Mouse (Mus musculus): Measurements from ENCODE around the gene Mboat2. TPM values are rescaled to one million over a fixed set of nuclear protein-coding genes. Genes with fewer than 3 reads are reported as not detected.

Gene Mboat2
- 21.7 and 24.0 TPM in 2 replicates for polyA plus RNA-seq (2012; rRNA removed)

DNA sequence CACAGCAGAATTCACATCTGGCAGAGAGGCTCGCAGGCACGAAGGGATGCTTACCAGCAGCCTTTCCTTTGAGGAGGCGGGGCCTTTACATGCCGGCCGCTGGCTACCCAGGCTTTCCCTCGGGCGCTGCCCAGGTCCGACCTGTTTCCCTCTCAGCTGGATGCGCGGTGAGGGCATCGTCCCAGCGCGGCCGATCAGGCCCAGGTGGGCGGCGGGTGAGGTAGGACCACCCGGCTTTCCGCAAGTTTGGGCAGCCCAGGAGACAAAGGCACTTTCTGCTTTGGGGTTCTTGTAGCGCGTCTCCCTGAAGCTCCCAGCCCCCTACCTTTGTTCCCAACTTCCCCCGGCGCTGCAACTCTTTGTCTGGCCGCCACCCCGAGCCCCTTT, at the start of gene Mboat2:
Gene Mboat2, plus strand, starts transcription at position 114 of the 387 bp plus-strand sequence.
- H3K4me3 ChIP-seq (replicated peaks; ENCODE audit: insufficient read depth, low read depth, low read length), result peak within 1 kb of the TSS; percentile 59
- H3K4me1 ChIP-seq (ENCODE audit: control insufficient read depth, insufficient read depth, low read length), result no peaks in the 10 kb centered on the region
- DNase-seq, result peak in 1 of 2 experiments; percentile 41
- H3K27ac ChIP-seq (ENCODE audit: insufficient read depth, low read length), result no peak within 1 kb of the TSS
- H3K27me3 ChIP-seq (ENCODE audit: control insufficient read depth, insufficient read depth, low read length), result no peaks in the 10 kb centered on the region
- TF ChIP-seq POLR2A (IDR thresholded peaks at IDR 0.05; ENCODE audit: borderline replicate concordance, insufficient read depth, low read length), result no peak
- no peak for TF ChIP-seq CTCF (IDR thresholded peaks at IDR 0.05; ENCODE audit: borderline replicate concordance, insufficient read depth, low read depth, low read length)
- 2% methylated on average over 24 of the region's 24 CpGs for WGBS

DNA sequence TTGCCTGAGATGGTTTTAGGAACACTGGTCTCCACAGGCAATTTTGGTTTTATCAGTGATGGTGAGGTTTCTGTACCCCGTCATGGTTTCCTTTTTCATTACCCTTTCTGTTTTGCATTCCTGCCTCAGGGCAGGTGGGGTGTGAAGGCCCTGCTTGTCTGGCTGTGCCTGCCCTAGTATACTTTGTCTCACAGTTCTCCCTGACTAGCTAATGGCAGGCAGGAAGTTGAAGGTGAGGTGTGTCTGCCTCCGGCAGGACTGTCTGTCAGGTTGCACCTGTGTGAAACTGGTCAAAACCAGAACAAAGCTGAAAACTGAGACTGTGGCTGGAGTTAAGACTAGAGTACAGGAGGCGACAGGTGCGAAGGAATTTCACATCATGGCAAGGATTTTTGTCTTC, 46.9 kb upstream of the Mboat2 start:
- Histone ChIP-seq H3K4me3 (replicated peaks; ENCODE audit: insufficient read depth, low read depth, low read length) (no peak overlapping the region), H3K27ac (ENCODE audit: insufficient read depth, low read length) (no peak overlapping the region), H3K4me1 (ENCODE audit: control insufficient read depth, insufficient read depth, low read length) (no peaks in the 10 kb centered on the region), H3K27me3 (ENCODE audit: control insufficient read depth, insufficient read depth, low read length) (no peaks in the 10 kb centered on the region)
- DNase-seq, result no peak
- WGBS, result 82% methylated on average over 4 of the region's 4 CpGs
- TF ChIP-seq POLR2A (IDR thresholded peaks at IDR 0.05; ENCODE audit: borderline replicate concordance, insufficient read depth, low read length) (no peak), CTCF (IDR thresholded peaks at IDR 0.05; ENCODE audit: borderline replicate concordance, insufficient read depth, low read depth, low read length) (no peak)

DNA sequence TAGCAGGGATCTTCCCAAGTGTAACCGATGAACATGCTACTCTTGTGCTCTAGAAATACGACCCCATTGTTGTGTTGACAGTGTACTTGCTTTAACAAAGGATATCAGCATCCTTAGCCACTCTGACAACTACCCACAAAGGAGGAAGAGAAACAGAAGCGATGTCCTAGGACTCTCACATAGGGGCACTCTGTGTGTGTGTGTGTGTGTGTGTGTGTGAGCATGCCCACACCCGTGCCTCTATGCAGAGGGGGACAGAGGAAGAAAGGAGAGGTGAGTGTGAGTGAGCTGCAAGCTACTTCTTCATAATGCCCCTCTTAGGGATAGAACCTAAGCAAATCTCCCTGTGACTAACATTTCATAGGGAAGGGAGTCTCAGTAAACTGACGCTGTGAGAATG, 44.8 kb upstream of the Mboat2 start:
- no peaks in the 10 kb centered on the region for H3K4me1 ChIP-seq (ENCODE audit: control insufficient read depth, insufficient read depth, low read length)
- no peak for DNase-seq
- no peaks in the 10 kb centered on the region for H3K27me3 ChIP-seq (ENCODE audit: control insufficient read depth, insufficient read depth, low read length)
- no peak overlapping the region for H3K4me3 ChIP-seq (replicated peaks; ENCODE audit: insufficient read depth, low read depth, low read length)
- 61% methylated on average over 5 of the region's 5 CpGs for WGBS
- H3K27ac ChIP-seq (ENCODE audit: insufficient read depth, low read length), result no peak overlapping the region
- TF ChIP-seq POLR2A (IDR thresholded peaks at IDR 0.05; ENCODE audit: borderline replicate concordance, insufficient read depth, low read length) (no peak), CTCF (IDR thresholded peaks at IDR 0.05; ENCODE audit: borderline replicate concordance, insufficient read depth, low read depth, low read length) (no peak)

DNA sequence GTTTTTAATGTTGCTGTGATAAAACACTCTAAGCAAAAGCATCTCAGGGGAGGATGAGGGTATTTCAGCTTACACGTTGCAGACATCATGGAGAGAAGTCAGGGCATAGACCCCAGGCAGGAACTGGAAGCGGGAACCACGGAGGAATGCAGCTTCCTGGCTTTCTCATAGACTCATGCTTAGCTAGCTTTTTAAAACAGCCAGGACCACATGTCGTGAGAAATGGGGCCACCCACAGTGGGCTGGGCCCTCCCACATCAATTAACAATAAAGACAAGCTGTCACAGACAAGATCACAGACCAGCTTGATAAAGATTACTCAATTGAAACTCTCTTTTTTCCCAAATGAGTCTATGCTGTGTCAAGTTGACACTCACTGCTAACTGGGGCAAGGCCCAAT, 44.4 kb upstream of the Mboat2 start:
- Histone ChIP-seq H3K4me1 (ENCODE audit: control insufficient read depth, insufficient read depth, low read length) (no peaks in the 10 kb centered on the region), H3K27ac (ENCODE audit: insufficient read depth, low read length) (no peak overlapping the region), H3K27me3 (ENCODE audit: control insufficient read depth, insufficient read depth, low read length) (no peaks in the 10 kb centered on the region), H3K4me3 (replicated peaks; ENCODE audit: insufficient read depth, low read depth, low read length) (no peak overlapping the region)
- TF ChIP-seq POLR2A (IDR thresholded peaks at IDR 0.05; ENCODE audit: borderline replicate concordance, insufficient read depth, low read length), result no peak
- TF ChIP-seq CTCF (IDR thresholded peaks at IDR 0.05; ENCODE audit: borderline replicate concordance, insufficient read depth, low read depth, low read length), result no peak
- 31% methylated on average over 4 of the region's 4 CpGs for WGBS
- DNase-seq, result no peak

DNA sequence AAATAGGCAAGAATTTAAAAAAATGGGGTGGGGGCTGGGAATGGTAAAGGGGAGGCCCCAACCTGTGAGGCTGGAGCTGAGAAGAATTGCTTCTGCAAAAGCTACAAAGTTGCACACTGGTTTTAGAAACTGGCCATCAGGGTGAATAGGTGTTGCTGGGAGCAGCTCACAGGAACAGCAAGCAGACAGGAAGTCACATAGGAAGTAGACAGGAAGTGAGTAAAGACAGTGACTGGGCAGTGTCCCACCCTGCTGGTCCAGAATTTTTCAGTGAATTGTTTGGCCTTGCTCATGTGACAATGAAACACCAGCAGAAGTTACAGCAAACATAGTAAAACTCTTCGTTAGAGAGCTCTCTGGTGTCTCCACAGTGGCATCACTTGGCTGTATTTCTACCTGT, 41.0 kb upstream of the Mboat2 start:
- Histone ChIP-seq H3K4me1 (ENCODE audit: control insufficient read depth, insufficient read depth, low read length) (no peaks in the 10 kb centered on the region), H3K27me3 (ENCODE audit: control insufficient read depth, insufficient read depth, low read length) (no peaks in the 10 kb centered on the region), H3K27ac (ENCODE audit: insufficient read depth, low read length) (no peak overlapping the region), H3K4me3 (replicated peaks; ENCODE audit: insufficient read depth, low read depth, low read length) (no peak overlapping the region)
- TF ChIP-seq POLR2A (IDR thresholded peaks at IDR 0.05; ENCODE audit: borderline replicate concordance, insufficient read depth, low read length) (no peak), CTCF (IDR thresholded peaks at IDR 0.05; ENCODE audit: borderline replicate concordance, insufficient read depth, low read depth, low read length) (no peak)
- no peak for DNase-seq
- 84% methylated on average over 1 of the region's 1 CpGs for WGBS

DNA sequence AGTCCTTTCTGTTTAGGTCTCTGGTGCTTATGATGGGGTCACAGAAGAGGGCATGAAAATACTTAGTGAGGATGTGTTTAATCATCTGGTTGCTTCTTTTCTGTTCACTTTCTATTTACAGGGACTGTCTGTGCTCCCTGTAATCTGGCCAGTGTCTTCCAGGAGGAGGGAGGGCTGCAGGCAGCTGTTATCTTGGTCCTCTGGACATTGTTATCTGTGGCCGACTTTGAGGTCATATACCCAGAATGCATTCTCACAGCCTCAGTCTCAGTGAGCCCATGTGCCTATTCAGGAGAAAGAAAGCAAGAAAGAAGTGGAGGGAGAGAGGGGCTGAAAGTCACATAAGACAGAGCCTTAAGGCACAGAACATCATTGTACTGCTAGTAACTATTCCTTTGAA, 19.4 kb upstream of the Mboat2 start:
- no peak for DNase-seq
- H3K27me3 ChIP-seq (ENCODE audit: control insufficient read depth, insufficient read depth, low read length), result no peaks in the 10 kb centered on the region
- TF ChIP-seq POLR2A (IDR thresholded peaks at IDR 0.05; ENCODE audit: borderline replicate concordance, insufficient read depth, low read length), result no peak
- TF ChIP-seq CTCF (IDR thresholded peaks at IDR 0.05; ENCODE audit: borderline replicate concordance, insufficient read depth, low read depth, low read length), result no peak
- H3K4me1 ChIP-seq (ENCODE audit: control insufficient read depth, insufficient read depth, low read length), result no peaks in the 10 kb centered on the region
- H3K27ac ChIP-seq (ENCODE audit: insufficient read depth, low read length), result no peak overlapping the region
- no peak overlapping the region for H3K4me3 ChIP-seq (replicated peaks; ENCODE audit: insufficient read depth, low read depth, low read length)
- WGBS, result 43% methylated on average over 1 of the region's 1 CpGs

DNA sequence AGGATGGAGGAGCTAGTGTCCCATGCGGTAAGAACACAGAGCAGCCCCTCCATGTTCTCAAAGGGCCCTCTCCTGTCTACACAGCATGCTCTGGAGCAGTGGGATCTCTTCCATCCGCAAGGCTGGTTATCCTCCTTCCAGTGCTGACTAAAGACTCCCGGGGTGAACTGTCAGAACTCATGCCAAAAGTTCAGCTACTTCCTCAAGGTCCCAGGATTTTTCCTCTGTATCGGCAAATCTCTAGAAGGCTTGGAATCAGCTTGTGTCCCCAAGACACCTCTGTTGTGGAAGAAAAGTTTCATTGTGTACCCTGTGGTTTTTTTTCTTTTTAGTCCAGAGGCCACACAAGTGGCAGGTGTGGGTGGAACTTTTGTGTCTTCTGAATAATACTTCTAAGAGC, 18.8 kb upstream of the Mboat2 start:
- TF ChIP-seq POLR2A (IDR thresholded peaks at IDR 0.05; ENCODE audit: borderline replicate concordance, insufficient read depth, low read length) (no peak), CTCF (IDR thresholded peaks at IDR 0.05; ENCODE audit: borderline replicate concordance, insufficient read depth, low read depth, low read length) (no peak)
- Histone ChIP-seq H3K27me3 (ENCODE audit: control insufficient read depth, insufficient read depth, low read length) (no peaks in the 10 kb centered on the region), H3K27ac (ENCODE audit: insufficient read depth, low read length) (no peak overlapping the region), H3K4me1 (ENCODE audit: control insufficient read depth, insufficient read depth, low read length) (no peaks in the 10 kb centered on the region), H3K4me3 (replicated peaks; ENCODE audit: insufficient read depth, low read depth, low read length) (no peak overlapping the region)
- WGBS, result 29% methylated on average over 4 of the region's 4 CpGs
- no peak for DNase-seq

DNA sequence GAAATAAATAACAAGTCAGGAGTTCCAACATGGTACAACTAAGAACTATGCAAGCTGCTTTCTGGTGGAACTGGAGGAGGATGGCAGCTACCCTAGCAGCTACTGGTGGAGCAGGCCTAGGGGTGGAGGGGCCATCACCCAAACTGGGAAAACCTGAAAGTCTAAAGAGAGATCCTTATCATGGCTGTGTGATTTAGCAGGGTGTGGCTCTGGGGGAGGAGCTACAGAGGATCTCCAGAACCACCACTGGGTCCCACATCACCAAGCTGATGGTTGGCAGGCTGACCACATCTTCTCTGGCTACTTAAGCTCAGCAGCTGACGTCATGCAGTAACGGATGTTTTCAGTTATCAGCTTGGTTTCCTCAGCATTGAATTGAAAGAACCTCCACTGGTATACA, 7.8 kb upstream of the Mboat2 start:
- H3K27me3 ChIP-seq (ENCODE audit: control insufficient read depth, insufficient read depth, low read length), result no peaks in the 10 kb centered on the region
- H3K4me3 ChIP-seq (replicated peaks; ENCODE audit: insufficient read depth, low read depth, low read length), result no peak overlapping the region
- no peak for DNase-seq
- no peak for TF ChIP-seq POLR2A (IDR thresholded peaks at IDR 0.05; ENCODE audit: borderline replicate concordance, insufficient read depth, low read length)
- TF ChIP-seq CTCF (IDR thresholded peaks at IDR 0.05; ENCODE audit: borderline replicate concordance, insufficient read depth, low read depth, low read length), result no peak
- H3K27ac ChIP-seq (ENCODE audit: insufficient read depth, low read length), result no peak overlapping the region
- no peaks in the 10 kb centered on the region for H3K4me1 ChIP-seq (ENCODE audit: control insufficient read depth, insufficient read depth, low read length)
- WGBS, result 76% methylated on average over 2 of the region's 2 CpGs

Measured in cerebellum, adult 2 months (tissue).